Mouse (Mus musculus): Measurements from ENCODE around the gene March11.

GRCm38 (mm10) chr15:26366511-26366910, 57.7 kb downstream of the March11 start:
- TF ChIP-seq HCFC1 (IDR thresholded peaks at IDR 0.05; ENCODE audit: borderline replicate concordance, insufficient read depth, low read length), result no peak
- no peak for TF ChIP-seq ZNF384 (IDR thresholded peaks at IDR 0.05; ENCODE audit: low read depth, low read length)
